Comparison of ENCODE assay signal across 8 mouse cellular contexts in genomic region chr5:141574263-141574662, GRCm38 (mm10).
DNase-seq lines count a peak whose midpoint lies in the region; ATAC-seq lines count a peak whose summit lies in the region.
"Had no signal": no experiment of that assay in that cellular context is flagged by ENCODE, and none has a peak within 500 bp of the region (broad histone marks: within the 10 kb centered on the region; RNA-seq: fewer than 3 reads in every experiment).

No protein-coding gene starts in this region.

- 58% methylated on average over 1 of the region's 1 CpGs for WGBS in lung, embryonic 16.5 days
- WGBS in stomach, embryonic 16.5 days, result 60% methylated on average over 1 of the region's 1 CpGs
- 78% methylated on average over 1 of the region's 1 CpGs for WGBS in forebrain, embryonic 13.5 days

- H3K4me2 ChIP-seq in lung, embryonic 16.5 days (ENCODE audit: low read depth, low read length), result no peak overlapping the region
- H3K4me2 ChIP-seq in stomach, embryonic 16.5 days (ENCODE audit: low read depth, low read length), result no peak overlapping the region
- no peak overlapping the region for H3K4me2 ChIP-seq in forebrain, embryonic 13.5 days
- H3K4me2 ChIP-seq: liver, embryonic 13.5 days had no signal

- no peaks in the 10 kb centered on the region for H3K27me3 ChIP-seq in lung, embryonic 16.5 days (ENCODE audit: control insufficient read depth, insufficient read depth, low read depth, low read length)
- no peaks in the 10 kb centered on the region for H3K27me3 ChIP-seq in stomach, embryonic 16.5 days (ENCODE audit: control insufficient read depth, insufficient read depth, low read length)
- H3K27me3 ChIP-seq in forebrain, embryonic 13.5 days, result no peaks in the 10 kb centered on the region
- H3K27me3 ChIP-seq: liver, embryonic 13.5 days had no signal

- H3K36me3 ChIP-seq in lung, embryonic 16.5 days (ENCODE audit: control insufficient read depth, insufficient read depth, low read length), result no peaks in the 10 kb centered on the region
- H3K36me3 ChIP-seq in stomach, embryonic 16.5 days (ENCODE audit: control insufficient read depth, insufficient read depth, low read length), result no peaks in the 10 kb centered on the region
- no peaks in the 10 kb centered on the region for H3K36me3 ChIP-seq in forebrain, embryonic 13.5 days (ENCODE audit: poor library complexity, severe bottlenecking)
- H3K36me3 ChIP-seq: liver, embryonic 13.5 days had no signal

- H3K4me1 ChIP-seq in lung, embryonic 16.5 days (replicated peaks; ENCODE audit: control insufficient read depth, insufficient read depth, low read length), result no peaks in the 10 kb centered on the region
- 0 out of 2 replicates have a peak, but pooled peaks cover 6% of the 10 kb centered on the region for H3K4me1 ChIP-seq in stomach, embryonic 16.5 days (ENCODE audit: control insufficient read depth, insufficient read depth, low read length)
- H3K4me1 ChIP-seq in forebrain, embryonic 13.5 days, result peaks cover 5% of the 10 kb centered on the region; the same call in 1 of the 2 replicates

- H3K9me3 ChIP-seq in lung, embryonic 16.5 days (ENCODE audit: control insufficient read depth, low read length), result no peaks in the 10 kb centered on the region
- H3K9me3 ChIP-seq in stomach, embryonic 16.5 days (replicated peaks; ENCODE audit: control insufficient read depth, low read length), result no peaks in the 10 kb centered on the region
- H3K9me3 ChIP-seq in forebrain, embryonic 13.5 days (replicated peaks), result no peaks in the 10 kb centered on the region
- H3K9me3 ChIP-seq: liver, embryonic 13.5 days had no signal

- H3K9ac ChIP-seq in lung, embryonic 16.5 days (ENCODE audit: low read length), result no peak overlapping the region
- no peak overlapping the region for H3K9ac ChIP-seq in stomach, embryonic 16.5 days (ENCODE audit: low read length)
- H3K9ac ChIP-seq in forebrain, embryonic 13.5 days, result no peak overlapping the region
- H3K9ac ChIP-seq: liver, embryonic 13.5 days had no signal

- ATAC-seq in lung, embryonic 16.5 days (ENCODE audit: low read depth), result peak; percentile 41; the same call in 1 of the 2 replicates
- peak; percentile 17; the same call in 1 of the 2 replicates for ATAC-seq in stomach, embryonic 16.5 days (ENCODE audit: insufficient read depth, low FRiP score)
- ATAC-seq in forebrain, embryonic 13.5 days, result no peak

- intact Hi-C loops in heart, postnatal 14 days (cut with DNase I), result no loop called here

- no peak overlapping the region for H3K27ac ChIP-seq in lung, embryonic 16.5 days (ENCODE audit: low read length)
- no peak overlapping the region for H3K27ac ChIP-seq in stomach, embryonic 16.5 days (ENCODE audit: low read length)
- no peak overlapping the region for H3K27ac ChIP-seq in forebrain, embryonic 13.5 days
- H3K27ac ChIP-seq: liver, embryonic 13.5 days had no signal

- H3K4me3 ChIP-seq in lung, embryonic 16.5 days (ENCODE audit: low read length), result no peak overlapping the region
- H3K4me3 ChIP-seq in stomach, embryonic 16.5 days (replicated peaks; ENCODE audit: low read length), result no peak overlapping the region
- H3K4me3 ChIP-seq in forebrain, embryonic 13.5 days, result no peak overlapping the region
- H3K4me3 ChIP-seq: liver, embryonic 13.5 days had no signal

- DNase-seq in lung, adult 18-20 months, result no peak
- peak; percentile 59 to 73 for DNase-seq in cerebellum, postnatal 14 days
- peak; percentile 48 to 71 for DNase-seq in heart, postnatal 14 days
- no peak for DNase-seq in c-Kit-positive CD71-positive TER-119-positive erythroid progenitor cells, embryonic 14.5 days (ENCODE audit: low spot score)
- DNase-seq: liver, embryonic 13.5 days had no signal

Comparison
In these comparisons a context has a peak if more than half of its experiments do, and no peak if none do; other contexts are left out.
1. DNase-seq: peak in cerebellum, postnatal 14 days (2 of 2) and heart, postnatal 14 days (2 of 2); none in lung, adult 18-20 months (0 of 2) and c-Kit-positive CD71-positive TER-119-positive erythroid progenitor cells, embryonic 14.5 days (single experiment).